Mouse (Mus musculus) Patski (cell line): ENCODE results near the gene Clic3. TPM values are rescaled to one million over a fixed set of nuclear protein-coding genes. Genes with fewer than 3 reads are reported as not detected.

Source experiments
- ATAC-seq: fragments of 100-300 bp; one replicate; pipeline ENCODE4 v1.8.0; 2021
- CTCF ChIA-PET: fragments of 350-600 bp; sonication (Branson Sonifier 250); formaldehyde crosslinking; loops from one replicate; lab custom pipeline; 2022; ENCODE audit warnings: inconsistent platforms; lab: Charles Lee
- POLR2A ChIA-PET: fragments of 350-600 bp; sonication (Branson Sonifier 250); formaldehyde crosslinking; loops from one replicate; lab custom pipeline; 2022; ENCODE audit warnings: antibody characterized with exemption, inconsistent platforms; lab: Charles Lee
- DNase-seq: peaks from one replicate; pipeline ENCODE4 v3.0.0-alpha.2; 2011; ENCODE audit warnings: low read depth, low spot score
- H3K27me3 ChIP-seq: fragments of 371-371 bp; one replicate; pipeline ENCODE4 v1.5.1; 2021
- CTCF ChIP-seq: fragments of 100-300 bp; IDR thresholded peaks from one replicate; pipeline ENCODE4 v1.5.1; 2021
- in situ Hi-C: fragments of 300-500 bp; cut with MboI; formaldehyde crosslinking; loops from 3 replicates; pipeline ENCODE4 v1.11.1; 2018; ENCODE audit warnings: low pct_unique_long_range_greater_than_20kb, mixed read lengths
- polyA plus RNA-seq: library from polyadenylated mRNA; unstranded; gene quantifications from one replicate; pipeline ENCODE4 v1.2.3, GENCODE M21; 2021

Clic3 gene
- polyA plus RNA-seq, 1 experiment from 2014 or later = 1.0 TPM

DNA sequence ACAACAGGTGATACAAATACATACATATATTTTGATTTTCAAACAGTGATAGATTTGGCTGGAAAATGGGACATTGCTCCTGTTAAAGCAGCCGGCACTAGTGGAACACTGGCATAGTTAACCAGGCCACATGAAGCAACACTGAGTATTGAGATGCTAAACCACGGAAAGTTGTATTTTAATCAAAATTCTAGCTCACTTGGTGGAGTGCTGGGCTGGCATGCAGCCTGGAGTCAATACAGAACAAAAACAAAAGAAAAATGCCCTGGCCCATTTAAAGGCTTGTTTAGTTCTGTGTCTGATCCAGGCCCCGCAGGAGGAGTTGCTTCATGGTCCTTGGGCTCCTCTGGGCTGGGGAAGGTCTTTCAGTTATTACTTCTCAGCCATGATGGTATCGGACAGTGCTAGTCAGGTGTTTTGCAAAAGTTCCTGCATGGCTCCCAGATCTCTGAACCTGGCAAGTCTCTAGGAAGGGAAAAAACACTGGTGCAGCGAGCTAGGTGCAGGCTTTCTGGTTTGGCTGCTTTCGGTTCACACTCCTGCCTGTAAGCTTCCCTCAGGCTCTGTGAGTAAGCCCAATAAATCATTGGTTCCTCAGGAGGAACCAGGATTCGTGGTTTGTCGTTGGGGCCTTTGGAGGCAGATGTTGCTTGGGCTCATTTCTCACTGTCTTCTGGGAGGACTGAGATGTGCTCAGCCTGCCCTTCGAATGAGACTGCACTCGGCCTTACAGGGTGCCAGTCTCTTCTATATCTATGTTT lies 23.1 kb downstream of the Clic3 start:
- H3K27me3 ChIP-seq = no peaks in the 10 kb centered on the region
- CTCF ChIA-PET = interaction anchor here (0.7 to 6.3 kb wide), 5 partner anchors 13 to 57 kb away, joined by 3 to 36 read pairs (median 4); partner anchors contain the start of genes Fut7 and Lcn12
- POLR2A ChIA-PET = interaction anchor here (0.6 kb wide), 1 partner anchor 151 kb away, joined by 3 read pairs; no protein-coding TSS in a partner anchor
- in situ Hi-C loops = loop anchor here (5.0 kb wide), 1 partner anchor 47 kb away; no protein-coding TSS in a partner anchor
- ATAC-seq = no peak
- no peak for DNase-seq
- TF ChIP-seq CTCF = no peak

DNA sequence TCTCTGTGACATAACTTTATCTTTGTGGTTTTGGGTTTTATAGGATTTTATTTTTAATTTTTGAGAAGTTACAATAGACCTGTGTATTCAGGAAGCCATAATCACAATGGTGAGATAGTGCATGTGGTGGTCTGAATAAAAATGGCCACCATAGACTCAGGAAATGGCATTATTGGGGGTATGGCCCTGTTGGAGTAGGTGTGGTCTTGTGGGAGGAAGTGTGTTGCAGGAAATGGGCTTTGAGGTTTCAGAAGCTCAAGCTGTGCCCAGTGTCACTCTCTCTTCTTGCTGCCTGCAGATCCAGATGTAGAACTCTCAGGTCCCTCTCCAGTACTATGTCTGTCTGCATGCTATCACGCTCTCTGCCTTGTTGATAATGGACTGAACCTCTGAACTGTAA lies 23.9 kb downstream of the Clic3 start:
- DNase-seq (no peak), ATAC-seq (no peak)
- H3K27me3 ChIP-seq = no peaks in the 10 kb centered on the region
- ChIA-PET POLR2A (interaction anchor here (1.1 kb wide), 1 partner anchor 52 kb away, joined by 3 read pairs; the partner anchor contains the start of gene Abca2), CTCF (interaction anchor here (0.9 to 6.3 kb wide), 8 partner anchors 11 to 58 kb away, joined by 3 to 36 read pairs (median 4); partner anchors contain the start of genes Fut7 and Ptgds)
- no peak for TF ChIP-seq CTCF
- in situ Hi-C loops = loop anchor here (5.0 kb wide), 1 partner anchor 48 kb away; no protein-coding TSS in a partner anchor

DNA sequence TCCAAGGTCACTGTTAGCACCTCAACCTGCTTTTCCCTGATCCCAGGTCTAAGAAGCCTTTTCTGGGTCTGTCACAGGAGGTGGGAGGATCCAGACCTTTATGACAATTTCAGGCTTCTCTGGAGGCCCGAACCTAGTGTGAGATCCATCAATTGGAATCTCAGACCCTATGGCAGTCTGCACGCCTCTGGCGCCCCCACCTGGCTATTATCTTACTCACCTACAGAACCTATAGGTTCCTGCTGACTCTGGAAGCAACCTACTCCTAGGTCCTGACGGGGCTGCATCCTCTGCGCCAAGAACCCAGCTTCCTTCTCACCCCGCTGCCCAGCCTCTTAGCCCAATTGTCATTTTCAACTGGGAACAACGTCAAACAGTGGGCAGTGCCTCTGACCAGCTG lies 26.3 kb downstream of the Clic3 start:
- ATAC-seq (no peak), DNase-seq (no peak)
- ChIA-PET POLR2A (interaction anchor here (0.6 kb wide), 1 partner anchor 79 kb away, joined by 3 read pairs; no protein-coding TSS in a partner anchor), CTCF (interaction anchor here (0.8 to 6.3 kb wide), 7 partner anchors 10 to 66 kb away, joined by 3 to 36 read pairs (median 4); partner anchors contain the start of gene Fut7)
- H3K27me3 ChIP-seq = no peaks in the 10 kb centered on the region
- TF ChIP-seq CTCF = no peak
- in situ Hi-C loops = loop anchor here (5.0 kb wide), 1 partner anchor 51 kb away; no protein-coding TSS in a partner anchor

DNA sequence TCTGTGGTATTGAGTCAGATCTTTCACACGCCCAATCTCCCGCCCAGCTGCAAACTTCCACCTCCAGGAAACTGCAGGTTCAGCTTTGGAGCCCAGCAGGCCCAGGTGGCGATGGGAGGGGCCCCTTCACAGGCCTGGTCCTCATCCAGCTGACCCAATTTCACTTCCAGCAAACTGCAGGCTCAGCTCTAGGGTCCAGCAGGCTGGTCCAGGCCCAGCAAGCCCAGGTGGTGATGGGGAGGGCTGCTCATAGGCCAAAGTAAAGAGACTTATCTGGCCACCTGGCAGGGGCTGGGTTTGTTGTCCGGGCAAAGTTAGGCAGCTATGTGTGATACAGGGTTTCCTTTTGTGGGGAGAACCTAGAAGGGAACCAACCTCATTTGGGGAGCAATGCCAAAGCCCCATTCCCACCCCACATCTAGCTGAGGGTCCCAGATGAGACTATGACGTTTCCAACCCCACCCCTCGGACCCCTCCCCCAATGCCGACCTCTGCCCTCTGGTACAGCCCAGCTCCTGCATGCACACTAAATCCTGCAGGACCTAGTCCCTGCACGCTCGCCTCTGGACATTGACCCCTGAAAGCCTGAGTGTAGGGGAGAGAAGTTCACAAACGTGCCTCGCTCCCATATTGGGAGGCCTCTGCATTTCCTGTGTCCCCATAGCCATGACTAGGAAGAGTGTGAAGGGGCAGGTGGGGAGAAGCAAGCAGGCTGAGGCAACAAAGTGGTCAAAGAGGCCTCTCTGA lies 28.4 kb downstream of the Clic3 start:
- POLR2A ChIA-PET = no interaction called here
- TF ChIP-seq CTCF = no peak
- no peak for DNase-seq
- no peaks in the 10 kb centered on the region for H3K27me3 ChIP-seq
- in situ Hi-C loops = loop anchor here (5.0 kb wide), 1 partner anchor 53 kb away; no protein-coding TSS in a partner anchor
- ATAC-seq = no peak
- CTCF ChIA-PET = interaction anchor here (1.0 to 1.7 kb wide), 3 partner anchors 13 to 64 kb away, joined by 3 to 9 read pairs (median 4); no protein-coding TSS in a partner anchor

DNA sequence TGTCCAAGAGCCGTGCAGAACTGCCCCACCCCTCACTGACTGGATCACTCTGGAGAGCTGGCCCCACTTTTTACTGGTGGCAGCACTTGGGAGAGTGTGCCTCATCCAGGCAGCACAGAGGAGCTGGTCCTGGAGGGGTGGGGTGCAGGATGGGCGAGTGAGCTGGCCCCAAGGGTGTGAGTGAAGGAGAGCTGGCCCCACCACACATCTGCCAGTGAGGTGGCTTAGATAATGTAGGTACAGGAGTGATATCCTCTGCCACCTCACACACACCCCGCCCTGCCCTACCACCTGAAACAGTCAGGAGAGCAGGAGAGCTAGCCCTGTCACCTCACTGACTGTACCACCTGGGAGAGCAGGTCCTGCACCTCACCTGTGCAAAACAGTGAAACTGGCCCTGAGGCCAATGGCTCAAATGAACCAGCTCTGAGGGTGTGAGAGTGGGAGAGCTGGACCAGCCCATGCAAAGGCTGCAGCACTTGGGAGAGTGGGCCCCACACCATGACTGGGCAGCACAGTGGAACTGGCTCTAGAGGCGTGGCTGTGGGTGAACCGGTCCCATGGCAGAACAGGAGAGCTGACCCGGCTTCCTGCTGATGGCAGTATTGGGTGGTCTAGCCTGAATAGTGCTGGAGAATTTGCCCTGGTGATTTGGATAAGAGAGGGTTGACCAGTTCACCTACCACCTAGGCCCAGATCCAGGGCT lies 31.5 kb downstream of the Clic3 start:
- POLR2A ChIA-PET = no interaction called here
- ATAC-seq = no peak
- no peak for DNase-seq
- in situ Hi-C loops = no loop called here
- TF ChIP-seq CTCF = no peak
- no peaks in the 10 kb centered on the region for H3K27me3 ChIP-seq
- CTCF ChIA-PET = interaction anchor here (1.5 to 1.9 kb wide), 2 partner anchors 64 to 67 kb away, joined by 4 read pairs; no protein-coding TSS in a partner anchor

DNA sequence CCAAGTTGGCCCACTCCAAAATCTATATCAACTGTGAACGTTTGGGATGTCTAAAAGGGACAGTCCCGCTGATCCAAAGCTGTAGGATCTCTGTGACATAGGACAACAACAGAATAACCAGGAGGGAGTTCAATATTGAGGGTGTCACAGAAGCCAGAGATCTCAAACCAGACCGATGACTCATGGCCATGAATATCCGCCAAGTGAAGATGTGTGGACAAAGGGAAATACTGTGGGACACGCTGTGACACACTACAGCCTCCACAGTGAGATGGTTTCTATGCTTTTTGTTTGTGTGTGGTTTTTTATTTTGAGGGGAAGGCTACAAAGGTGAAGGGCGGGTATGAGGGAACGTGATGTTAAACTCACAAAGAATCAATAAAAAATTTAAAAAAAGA lies 32.0 kb downstream of the Clic3 start:
- in situ Hi-C loops = no loop called here
- no peak for TF ChIP-seq CTCF
- ChIA-PET POLR2A (no interaction called here), CTCF (interaction anchor here (1.5 kb wide), 1 partner anchor 65 kb away, joined by 4 read pairs; no protein-coding TSS in a partner anchor)
- no peak for DNase-seq
- no peak for ATAC-seq
- H3K27me3 ChIP-seq = no peaks in the 10 kb centered on the region

DNA sequence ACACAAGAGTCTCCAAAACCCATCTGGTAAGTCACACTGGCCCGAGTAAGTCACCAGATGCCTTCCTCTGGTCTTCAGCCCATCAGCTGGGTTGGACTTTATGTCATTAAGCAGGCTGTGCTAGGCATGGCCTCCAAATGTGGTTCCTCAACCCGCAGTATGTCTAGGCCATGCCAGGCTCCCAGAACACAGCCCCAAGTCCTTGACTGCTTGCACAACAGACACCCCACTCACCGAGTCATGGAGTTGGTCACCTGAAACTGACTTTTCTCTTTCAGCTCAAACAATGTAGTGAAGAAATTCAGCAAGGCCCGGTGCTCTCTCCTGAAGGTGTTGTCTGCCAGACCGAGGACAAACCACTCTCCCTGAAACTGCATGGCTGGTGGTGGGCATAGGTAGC lies 36.4 kb downstream of the Clic3 start:
- no peaks in the 10 kb centered on the region for H3K27me3 ChIP-seq
- in situ Hi-C loops = no loop called here
- ATAC-seq (no peak), DNase-seq (no peak)
- ChIA-PET POLR2A (no interaction called here), CTCF (interaction anchor here (1.0 to 1.6 kb wide), 2 partner anchors 10 to 14 kb away, joined by 3 to 4 read pairs; no protein-coding TSS in a partner anchor)
- no peak for TF ChIP-seq CTCF

DNA sequence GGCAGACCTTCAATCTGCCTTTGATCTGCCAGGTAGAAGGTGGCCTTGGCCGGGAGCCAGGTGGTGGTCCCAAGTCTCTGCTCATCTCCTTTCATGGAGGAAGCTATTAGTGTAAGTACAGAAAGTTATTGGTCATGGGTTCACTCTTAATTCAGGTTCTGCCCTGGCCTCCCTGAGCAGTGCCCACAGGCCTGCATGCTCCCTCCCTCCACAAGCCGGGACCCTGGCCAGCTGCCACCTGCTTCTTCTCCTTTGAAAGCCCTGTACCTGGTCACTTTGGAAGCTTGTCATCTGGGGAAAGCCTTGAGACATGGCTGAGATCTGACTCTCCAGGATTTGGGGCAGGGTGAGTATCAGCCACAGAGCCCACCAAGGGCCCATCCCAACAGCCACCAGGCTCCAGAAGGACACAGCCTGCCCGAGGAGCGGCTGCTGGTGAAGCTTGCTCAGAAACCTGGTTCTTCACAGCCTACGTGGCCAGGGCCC lies 36.9 kb downstream of the Clic3 start, which contains the start of gene Lcn12:
Lcn12 (minus strand) TSS at position 436 of the 486 bp plus-strand sequence.
- TF ChIP-seq CTCF = no peak
- DNase-seq (no peak), ATAC-seq (no peak)
- CTCF ChIA-PET = interaction anchor here (1.5 to 1.6 kb wide), 2 partner anchors 15 to 72 kb away, joined by 4 read pairs; no protein-coding TSS in a partner anchor
- POLR2A ChIA-PET = no interaction called here
- no peaks in the 10 kb centered on the region for H3K27me3 ChIP-seq
- in situ Hi-C loops = no loop called here

DNA sequence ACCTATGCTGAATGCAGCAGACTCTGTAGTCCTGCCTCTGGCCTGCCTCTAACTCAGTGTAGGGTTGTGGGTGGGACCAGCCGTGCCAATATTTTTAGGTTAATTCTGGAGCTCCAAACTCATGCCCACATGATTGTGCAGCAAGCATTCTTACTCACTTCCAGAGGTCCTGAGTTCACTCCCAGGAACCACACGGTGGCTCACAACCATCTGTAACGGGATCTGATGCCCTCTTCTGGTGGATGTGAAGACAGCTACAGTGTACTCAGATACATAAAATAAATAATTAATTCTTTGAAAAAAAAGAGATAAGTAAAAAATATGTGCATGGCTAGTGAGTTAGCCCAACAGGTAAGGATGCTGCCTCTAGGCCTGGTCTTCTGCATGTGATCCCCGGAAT lies 39.8 kb downstream of the Clic3 start:
- no peak for TF ChIP-seq CTCF
- POLR2A ChIA-PET = interaction anchor here (1.2 kb wide), 1 partner anchor 79 kb away, joined by 3 read pairs; the partner anchor contains the start of genes Mamdc4 and Phpt1
- CTCF ChIA-PET = interaction anchor here (0.7 to 2.8 kb wide), 14 partner anchors 12 to 86 kb away, joined by 3 to 11 read pairs (median 4); partner anchors contain the start of gene Fut7
- ATAC-seq (no peak), DNase-seq (no peak)
- in situ Hi-C loops = no loop called here
- H3K27me3 ChIP-seq = no peaks in the 10 kb centered on the region
